Mouse (Mus musculus): ENCODE results near the gene Ly6g6d.
"Not testable (repeated sequence)": the region's sequence is repeated elsewhere in the genome, so short reads cannot be mapped to it uniquely, and the experiment has no call there.

Gene Ly6g6d

GRCm38 (mm10) chr17:35077786-35078233 is at the start of gene Ly6g6d:
Gene Ly6g6d, minus strand, starts transcription at chr17:35078065.
- peak; percentile 74 to 79 for DNase-seq

DNA sequence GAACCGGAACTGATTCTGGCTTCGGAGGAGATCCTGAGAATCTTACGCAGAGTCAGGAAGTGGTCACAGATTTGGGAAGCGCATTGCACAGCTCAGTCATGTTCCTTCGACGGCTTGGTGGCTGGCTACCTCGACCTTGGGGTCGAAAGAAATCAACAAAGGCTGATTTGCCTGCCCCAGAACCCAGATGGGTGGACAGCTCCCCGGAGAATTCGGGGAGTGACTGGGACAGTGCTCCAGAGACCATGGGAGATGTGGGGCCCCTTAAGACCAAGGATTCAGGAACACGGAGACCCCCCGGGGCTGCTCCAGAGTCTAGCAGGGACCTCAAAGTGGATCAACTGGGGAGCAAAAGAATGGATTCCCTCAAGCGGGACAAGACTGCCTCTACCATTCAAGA is 49.2 kb upstream of the Ly6g6d start:
- no peak for DNase-seq

GRCm38 (mm10) chr17:35126206-35126611 is 48.3 kb upstream of the Ly6g6d start, which contains the start of gene D17H6S53E:
Gene D17H6S53E, plus strand, starts transcription at chr17:35126373.
- DNase-seq, result peak; percentile 81 to 86

DNA sequence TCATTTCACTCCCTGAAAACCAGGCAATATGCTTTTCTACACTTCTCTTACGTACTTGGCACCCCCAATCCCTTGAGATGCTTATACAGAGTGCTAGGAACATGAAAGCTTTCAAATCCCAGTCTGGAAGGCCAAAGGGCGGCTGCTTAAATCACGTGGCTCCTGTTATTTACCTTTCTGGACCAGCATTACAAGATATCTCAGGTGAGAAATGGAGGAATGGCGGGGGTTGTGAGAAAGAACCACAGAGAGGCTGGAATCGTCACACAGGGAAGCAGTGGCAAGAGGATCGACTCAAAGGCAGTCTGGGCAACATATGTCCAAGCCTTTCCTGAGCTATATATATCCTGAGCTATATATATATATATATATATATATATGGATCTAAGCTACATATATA is 47.7 kb upstream of the Ly6g6d start:
- DNase-seq, result peak in 1 of 2 experiments; percentile 42

- DNase-seq, result no peak
Observed at GRCm38 (mm10) chr17:35125081-35125480, 47.2 kb upstream of the Ly6g6d start.

GRCm38 (mm10) chr17:35124261-35124896 is 46.5 kb upstream of the Ly6g6d start:
- DNase-seq, result not testable (repeated sequence)

GRCm38 (mm10) chr17:35123287-35123686 is 45.4 kb upstream of the Ly6g6d start:
- not testable (repeated sequence) for DNase-seq

GRCm38 (mm10) chr17:35121871-35122303 is 44.0 kb upstream of the Ly6g6d start, which contains the start of gene Csnk2b:
Gene Csnk2b, minus strand, starts transcription at chr17:35122053.
- peak; percentile 19 to 23 for DNase-seq

GRCm38 (mm10) chr17:35121143-35121799 is 43.4 kb upstream of the Ly6g6d start, which contains the start of gene Gpank1:
Gene Gpank1, plus strand, starts transcription at chr17:35121455.
- peak; percentile 98 to 99 for DNase-seq

GRCm38 (mm10) chr17:35120745-35121142 is 42.9 kb upstream of the Ly6g6d start:
- DNase-seq, result no peak

DNA sequence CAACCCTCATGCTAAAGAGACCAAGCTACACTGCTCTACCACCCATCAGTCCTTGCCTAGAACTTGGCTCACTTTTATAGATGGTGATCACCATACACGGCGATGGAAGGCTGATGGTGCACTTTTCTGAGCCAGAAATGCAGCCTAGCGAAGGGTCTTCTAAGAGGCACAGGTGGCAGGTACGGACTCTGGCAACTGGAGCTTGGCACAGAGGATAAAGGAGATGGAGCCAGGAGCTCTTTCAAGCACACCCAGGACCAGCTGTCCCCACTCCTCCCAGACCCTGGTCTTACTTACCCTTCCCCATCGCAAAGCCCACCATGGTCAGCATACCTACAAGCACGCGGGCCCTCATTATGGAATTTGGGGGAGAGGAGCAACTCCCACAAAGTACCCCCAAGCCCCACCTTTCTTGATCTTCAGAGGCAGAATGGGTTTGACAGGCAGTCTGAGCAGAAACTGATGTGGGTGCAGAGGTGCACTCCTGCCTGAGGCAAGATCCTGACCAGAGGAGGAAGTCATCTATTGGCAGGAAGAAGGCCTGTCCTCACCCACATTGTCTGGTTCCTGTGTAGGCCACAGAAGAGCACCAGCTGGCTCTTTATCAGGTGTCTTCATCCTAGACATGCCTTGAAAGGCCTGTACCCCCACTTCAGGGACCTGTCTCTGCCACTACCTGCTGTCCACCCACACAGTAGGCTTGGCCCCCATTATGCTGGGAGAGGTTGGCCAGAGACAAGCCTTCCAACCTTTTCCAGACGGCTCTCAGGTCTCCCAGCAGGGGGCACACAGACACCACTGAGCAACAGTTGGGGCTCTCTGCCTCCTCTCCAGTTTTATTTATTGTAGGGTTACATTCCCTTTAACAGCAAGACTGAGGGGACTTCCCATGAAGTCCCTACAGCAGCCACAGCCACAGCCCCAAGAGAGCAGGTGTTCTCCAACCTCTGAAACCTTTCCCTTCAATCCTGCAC is 37.5 kb upstream of the Ly6g6d start, which contains the start of gene Ly6g5b:
Ly6g5b (minus strand) TSS at position 383 of the 974 bp plus-strand sequence.
- DNase-seq, result no peak

DNA sequence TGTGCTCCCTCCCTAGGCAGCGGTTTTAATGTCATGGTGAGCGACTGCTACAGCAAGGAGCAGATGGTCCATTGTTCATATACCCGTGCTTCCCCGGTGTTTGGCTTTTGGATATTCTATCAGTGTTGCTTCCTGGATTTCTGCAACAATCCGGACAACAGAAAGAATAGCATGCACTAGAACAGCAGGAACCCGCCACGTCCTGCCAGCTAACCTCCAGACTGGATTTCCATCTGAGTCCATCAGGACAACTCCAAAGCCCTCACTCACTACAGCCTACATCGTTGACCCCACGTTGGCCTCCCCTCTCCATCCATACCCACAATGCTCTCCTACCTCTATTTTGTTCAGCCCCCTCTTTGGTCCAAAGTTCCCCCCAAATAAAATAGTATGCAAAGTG is 33.9 kb upstream of the Ly6g6d start:
- no peak for DNase-seq

DNA sequence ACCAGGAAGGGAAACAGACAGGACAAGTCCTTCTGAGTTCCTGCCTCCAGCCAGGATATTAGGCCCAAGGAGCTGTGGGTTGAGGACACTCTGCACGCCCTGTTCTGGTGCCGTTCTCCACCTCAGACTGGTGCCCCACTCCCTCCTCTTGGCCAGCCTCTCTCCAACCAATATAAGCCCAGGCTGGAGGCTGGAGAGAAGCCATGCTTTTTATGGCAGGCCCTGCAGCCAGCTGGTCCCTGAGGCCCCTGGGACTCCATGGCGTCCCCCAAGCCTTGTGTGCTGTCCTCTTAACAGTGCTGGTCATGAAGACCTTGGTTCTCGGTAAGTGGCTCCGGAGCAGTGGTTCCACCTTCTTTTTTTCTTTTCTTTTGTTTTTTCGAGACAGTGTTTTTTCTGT is 30.2 kb upstream of the Ly6g6d start, which contains the start of gene Ly6g5c:
Ly6g5c (plus strand) TSS at position 183 of the 400 bp plus-strand sequence.
- no peak for DNase-seq

DNA sequence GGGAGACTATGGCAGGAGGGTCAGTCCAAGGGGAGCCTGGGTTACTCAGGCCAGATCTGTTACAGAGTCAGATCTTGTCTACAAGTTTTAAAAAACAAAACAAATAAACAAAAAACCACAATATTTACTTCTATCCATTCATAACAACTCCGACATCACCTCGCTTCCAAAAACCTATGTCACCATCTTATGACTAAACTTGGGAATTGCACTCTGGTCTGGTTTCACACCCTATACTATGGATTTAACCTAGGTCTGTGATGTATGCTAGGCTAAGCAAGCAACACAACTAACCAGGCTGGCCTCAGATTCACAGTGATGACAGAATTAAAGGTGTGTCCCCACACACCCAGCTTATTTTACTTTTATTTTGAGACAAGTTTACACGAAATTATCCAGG is 28.7 kb upstream of the Ly6g6d start:
- no peak for DNase-seq

GRCm38 (mm10) chr17:35105740-35106389 is 28.0 kb upstream of the Ly6g6d start:
- DNase-seq, result peak; percentile 27 to 41

DNA sequence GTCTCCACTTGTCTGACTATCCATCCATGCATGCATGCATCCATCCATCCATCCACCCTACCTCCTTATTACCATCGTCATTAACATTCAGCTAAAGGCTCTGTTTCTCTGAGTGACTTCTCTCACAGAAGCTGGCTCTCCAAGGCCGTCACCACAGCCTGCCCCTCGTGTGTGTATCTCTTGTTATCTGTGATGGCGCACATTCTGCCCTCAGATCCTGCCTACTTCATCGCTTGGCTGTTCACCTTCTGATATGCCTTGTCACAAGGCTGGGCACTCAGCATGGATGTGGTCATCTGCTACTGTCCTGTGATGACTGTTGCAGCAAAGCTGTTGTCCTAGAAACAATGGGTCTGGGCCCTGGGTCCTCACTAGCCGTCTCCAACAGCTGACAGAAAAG is 26.9 kb upstream of the Ly6g6d start:
- DNase-seq, result no peak

DNA sequence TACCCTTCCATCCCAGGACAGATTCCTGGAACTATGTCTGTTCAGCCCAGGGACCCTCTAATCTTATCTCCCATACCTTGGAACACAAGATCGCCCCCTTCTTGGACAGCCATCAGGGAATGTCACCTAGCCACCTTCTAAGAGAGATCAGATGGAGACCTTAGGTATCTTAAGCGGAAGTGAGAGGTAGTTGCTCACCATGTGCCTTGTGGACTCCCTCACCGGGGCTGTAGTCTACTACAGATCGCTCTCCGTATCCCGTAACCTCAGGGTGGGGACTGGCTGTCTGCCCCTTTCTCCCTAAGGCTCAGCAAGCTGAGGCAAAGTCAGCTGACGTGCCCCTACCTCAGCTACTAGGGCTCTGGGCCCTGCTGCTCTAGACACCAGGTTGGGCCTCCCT is 26.2 kb upstream of the Ly6g6d start:
- DNase-seq, result no peak

DNA sequence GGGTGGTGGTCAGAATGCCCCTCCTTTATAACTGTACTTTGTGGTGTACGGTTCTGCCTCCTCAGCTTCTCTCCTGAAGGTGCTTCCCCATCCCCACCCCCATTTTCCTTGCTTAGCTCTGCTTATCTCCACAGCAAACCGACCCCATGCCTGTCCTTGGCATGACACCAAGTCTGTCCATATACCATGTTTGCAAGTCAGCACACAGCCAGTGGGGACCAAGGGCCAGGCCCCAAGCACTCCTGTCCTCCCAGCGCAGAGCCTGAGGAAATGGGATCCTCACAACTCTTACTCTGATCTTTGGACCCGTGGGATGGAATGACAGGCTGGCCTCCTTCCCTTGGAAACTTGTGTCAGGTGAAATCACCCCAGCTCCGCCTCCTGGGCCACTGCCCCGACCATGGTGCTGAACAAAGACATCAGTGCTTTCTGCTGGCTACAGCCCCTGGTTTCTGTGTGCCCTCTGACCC is 25.4 kb upstream of the Ly6g6d start:
- no peak for DNase-seq

DNA sequence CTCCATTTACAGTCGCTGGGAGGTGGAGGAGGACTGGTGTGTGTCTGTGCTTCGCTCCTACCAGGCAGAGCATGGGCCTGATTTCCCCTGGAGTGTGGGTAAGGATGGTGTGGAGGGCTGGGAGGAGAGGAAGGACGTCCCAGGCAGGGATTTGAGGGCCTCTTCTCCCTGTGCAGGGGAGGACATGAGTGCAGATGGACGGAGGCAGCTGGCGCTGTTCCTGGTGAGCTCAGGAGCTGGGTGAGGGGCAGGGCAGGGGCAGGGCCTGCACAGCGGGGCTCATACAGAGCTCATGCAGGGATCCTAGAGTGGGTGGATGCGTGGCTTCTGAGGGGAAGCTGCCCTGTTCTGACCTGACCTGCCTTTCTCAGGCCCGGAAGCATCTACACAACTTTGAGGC is 24.4 kb upstream of the Ly6g6d start:
- DNase-seq, result no peak

GRCm38 (mm10) chr17:35101161-35101560 is 23.3 kb upstream of the Ly6g6d start:
- no peak for DNase-seq

DNA sequence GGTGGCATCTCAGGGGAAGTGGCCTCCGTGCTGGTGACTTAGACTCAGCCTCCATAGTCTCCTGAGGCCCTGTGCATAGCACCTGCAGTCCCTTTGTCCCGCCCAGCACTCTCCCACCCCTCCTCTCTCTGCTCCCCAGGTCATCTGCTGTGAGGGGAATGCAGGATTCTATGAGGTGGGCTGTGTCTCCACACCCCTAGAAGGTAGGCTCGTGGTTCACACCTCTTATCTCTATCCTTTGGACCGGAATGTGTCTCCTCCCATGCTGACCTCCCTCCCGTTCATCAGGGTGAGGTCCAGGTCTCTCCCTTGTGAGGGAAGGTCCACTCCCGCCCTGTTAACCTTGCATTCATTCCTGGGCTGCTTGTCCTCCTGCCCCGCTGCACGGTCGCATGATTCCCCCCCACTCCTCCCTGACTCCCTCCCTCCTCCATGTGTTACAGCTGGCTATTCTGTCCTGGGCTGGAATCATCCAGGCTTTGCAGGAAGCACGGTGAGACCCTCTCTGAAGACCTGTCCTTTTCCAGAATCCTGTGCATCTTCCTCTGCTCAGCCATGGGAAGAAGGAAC is 22.4 kb upstream of the Ly6g6d start:
- DNase-seq, result no peak

Measured in lung, adult 18-20 months (tissue).